Mouse (Mus musculus) left cerebral cortex, adult 11 months (tissue): Measurements from ENCODE around the gene Cplx2.

Experiments
- DNase-seq: peaks from one replicate; pipeline ENCODE4 v3.0.0; 2022; ENCODE audit warnings: low spot score

Gene Cplx2

DNA sequence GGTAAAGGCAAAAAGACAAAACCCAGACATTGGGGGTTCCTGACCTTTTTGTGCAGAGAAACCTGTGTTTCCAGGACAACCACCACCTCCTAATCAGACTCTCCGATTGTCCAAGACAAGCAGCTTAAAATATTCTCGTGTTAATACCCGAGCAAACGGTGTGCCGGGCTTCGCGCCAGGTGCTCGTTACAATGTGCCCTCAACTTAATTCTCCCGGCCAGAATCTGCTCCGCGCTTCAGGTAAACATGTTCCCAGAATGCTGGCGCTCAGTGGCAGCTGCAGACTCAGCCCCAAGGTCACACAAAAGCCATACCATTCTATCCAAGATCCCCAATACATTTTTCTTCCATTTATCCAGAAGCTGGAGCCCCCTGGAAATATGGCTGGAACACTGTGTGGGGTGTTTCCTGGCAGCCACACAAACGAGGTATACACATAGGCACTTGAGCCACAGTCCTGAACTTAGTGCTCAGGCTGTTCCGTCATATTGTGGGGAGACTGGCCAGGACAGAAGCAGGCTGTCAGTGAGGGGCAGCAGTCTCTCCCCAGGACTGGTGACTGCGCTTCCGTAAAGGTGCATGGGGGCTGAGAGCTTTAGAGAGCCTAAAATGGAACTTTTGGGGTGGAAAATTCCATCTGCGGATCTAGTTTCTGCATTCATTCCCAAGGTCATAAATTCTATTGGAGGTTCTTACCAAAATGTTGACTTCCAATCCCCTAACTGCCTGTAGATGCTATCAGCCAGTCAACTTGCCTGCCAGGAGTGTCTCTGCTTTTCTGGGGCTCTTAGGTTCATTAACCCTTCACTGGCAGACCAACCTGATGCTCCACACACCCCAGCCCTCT lies 32.3 kb downstream of the Cplx2 start:
- no peak for DNase-seq

DNA sequence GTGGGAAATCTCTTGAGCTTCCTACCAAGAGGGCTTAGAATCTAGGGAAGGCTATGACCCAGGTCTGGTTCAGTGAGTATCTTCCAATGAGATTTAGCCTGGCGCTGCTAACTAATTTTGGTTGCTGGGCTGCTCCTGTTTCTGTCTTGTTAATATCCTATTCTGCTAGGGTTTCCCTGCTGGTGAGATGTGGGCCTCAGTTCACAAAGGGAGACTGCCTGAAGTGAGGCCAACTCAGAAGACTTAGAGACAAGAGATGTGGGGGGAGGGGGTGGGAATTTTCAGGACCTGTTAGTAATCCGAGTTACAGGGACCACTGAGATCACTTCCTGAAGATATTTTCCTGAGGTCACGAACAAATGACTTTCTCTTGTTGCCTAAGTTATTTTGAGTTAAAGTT lies 33.1 kb downstream of the Cplx2 start:
- DNase-seq, result no peak

DNA sequence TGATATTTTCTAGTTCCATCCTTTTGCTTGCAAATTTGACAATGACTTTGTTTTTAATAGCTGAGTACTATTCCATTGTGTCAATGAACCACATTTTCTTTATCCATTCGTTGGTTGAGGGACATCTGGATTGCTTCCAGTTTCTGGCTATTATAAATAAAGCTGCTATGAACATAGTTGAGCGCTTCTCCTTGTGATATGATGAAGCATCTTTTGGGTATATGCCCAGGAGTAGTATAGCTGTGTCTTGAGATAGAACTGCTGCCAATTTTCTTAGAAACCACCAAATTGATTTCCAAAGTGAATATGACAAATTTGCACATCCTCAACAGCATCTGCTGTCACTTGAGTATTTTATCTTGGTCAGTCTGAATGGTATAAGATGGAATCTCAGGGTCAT lies 34.7 kb downstream of the Cplx2 start:
- DNase-seq, result no peak

DNA sequence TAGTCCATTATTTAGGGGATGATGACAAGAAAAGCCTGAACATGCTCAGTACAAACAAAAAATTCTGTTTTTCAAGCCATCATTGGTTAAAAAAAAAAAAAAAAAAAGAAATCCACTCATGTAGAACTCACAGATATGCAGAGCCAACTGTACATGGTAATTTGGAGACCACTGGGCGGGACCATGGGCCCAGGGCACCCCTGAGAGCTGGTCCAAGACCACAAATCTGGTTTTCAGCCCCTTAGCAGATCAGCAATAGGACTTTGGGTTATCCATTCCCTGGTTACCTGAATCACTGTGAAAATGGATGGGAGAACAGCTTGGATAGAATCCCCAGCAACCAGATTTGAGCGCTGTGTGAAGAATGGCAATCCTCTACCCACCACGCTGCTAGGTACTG lies 40.5 kb downstream of the Cplx2 start:
- no peak for DNase-seq

DNA sequence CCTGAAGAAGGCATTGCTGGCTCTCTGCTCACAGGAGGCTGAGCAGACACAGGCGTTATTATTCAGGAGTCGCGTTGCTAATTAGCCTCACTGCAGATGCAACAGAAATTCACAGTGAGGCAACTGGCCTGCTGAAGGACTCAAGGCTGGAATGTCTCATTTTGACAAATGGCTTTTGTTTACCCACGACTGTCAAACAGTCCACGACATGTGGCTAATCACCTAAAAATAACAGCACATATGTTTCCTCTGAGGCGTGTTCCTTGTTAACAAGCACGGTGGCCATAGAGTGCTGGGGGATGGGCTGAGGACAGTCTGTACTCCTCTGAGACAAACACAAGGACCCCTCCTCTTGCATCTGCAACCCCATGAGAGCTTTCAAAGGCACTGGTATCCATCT lies 41.1 kb downstream of the Cplx2 start:
- DNase-seq, result no peak

DNA sequence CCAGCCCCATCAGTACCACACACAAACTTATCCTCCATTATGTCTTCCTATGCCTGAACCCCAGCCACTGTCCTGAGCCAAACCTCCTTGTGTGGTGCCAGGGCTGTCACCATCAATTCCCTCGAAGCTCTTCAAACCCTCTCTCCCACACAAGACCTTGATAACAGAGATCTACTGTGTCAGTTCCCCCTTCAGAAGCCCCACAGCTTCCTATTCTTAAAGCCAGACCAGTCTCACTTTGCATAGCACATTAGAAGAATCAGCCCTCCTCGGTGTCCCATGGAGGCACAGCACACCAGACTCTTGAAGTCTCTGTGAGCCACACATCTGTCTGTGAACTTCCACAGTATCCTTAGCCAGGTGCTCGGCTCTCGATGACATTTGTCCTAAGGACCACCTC lies 41.6 kb downstream of the Cplx2 start:
- DNase-seq, result no peak

DNA sequence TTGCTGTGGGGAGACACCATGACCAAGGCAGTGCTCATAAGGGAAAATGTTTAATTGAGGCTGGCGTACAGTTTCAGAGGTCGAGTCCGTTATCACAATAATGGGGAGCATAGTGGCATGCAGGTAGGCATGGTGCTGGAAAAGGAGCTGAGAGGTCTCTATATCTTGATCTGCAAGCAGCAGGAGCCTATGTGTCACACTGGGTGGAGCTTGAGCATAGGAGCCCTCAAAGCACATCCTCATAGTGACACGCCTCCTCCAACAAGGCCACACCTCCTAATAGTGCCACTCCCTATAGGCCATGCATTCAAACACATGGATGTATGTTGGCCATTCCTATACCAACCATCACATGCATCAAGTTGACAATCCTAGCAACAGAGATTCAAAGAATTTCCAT lies 43.9 kb downstream of the Cplx2 start:
- DNase-seq, result no peak

DNA sequence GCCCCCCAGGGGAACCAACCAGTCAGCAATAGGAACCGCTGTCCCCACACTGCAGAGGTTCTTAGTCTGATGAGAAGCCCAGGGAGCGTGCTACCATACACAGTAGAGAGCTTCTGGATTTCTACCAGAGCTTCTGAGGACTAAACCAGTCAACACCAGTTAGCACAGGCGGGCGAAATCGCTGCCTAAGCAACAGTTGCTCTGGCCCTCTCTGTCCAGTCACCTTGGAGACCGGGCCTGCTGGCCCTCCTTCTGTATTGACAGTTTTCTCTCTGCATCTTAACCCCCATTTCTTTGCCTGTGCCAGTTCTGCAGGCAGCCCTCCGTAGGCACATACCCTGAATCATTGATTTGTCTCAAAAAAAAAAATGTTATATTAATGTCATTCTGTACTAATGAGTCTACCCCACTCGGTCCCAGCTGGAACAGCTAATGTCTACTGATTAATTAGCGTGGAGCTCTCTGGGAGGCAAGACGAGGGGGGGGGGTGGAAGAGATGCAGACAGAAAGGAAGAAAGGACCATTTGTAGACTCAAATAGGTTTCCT lies 47.7 kb downstream of the Cplx2 start:
- no peak for DNase-seq

DNA sequence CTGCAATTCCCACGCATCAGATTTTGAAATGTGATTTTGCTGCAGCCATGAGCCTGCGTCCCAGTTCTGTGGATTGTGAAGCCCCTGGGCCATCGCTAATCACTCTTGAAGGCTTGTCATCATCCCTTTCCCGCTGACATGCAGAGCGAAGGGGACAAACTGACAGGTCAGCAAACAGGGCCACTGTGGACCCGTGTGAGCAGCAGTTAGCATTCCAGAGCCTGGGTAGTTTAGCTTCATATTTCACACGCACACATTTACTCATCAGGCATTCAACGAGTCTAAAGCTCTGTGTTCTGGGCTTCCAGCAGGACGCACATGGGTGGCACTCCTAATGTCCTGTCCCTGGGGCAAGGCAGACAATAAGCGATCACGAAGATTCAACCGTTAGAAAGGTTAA lies 49.1 kb downstream of the Cplx2 start:
- no peak for DNase-seq

DNA sequence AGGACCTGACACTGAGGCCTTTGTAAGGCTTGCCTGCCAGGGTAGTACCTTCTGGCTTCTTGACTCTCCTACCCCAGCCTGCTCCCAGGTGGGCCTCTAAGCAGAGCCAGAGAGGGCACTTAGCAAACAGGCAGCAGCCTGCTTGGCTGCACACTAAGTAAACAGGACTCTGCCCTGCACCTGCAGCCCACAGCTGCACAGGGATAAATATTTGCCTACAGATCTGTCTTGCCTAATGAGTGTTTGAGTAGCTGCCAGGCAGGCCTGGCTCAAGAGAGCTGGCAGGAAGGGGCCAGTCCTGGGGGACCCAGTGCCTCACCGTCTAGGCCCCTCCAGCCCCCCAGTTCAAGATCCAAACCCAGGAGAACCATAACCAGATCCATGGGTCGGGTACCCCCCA lies 54.1 kb downstream of the Cplx2 start:
- DNase-seq, result no peak

DNA sequence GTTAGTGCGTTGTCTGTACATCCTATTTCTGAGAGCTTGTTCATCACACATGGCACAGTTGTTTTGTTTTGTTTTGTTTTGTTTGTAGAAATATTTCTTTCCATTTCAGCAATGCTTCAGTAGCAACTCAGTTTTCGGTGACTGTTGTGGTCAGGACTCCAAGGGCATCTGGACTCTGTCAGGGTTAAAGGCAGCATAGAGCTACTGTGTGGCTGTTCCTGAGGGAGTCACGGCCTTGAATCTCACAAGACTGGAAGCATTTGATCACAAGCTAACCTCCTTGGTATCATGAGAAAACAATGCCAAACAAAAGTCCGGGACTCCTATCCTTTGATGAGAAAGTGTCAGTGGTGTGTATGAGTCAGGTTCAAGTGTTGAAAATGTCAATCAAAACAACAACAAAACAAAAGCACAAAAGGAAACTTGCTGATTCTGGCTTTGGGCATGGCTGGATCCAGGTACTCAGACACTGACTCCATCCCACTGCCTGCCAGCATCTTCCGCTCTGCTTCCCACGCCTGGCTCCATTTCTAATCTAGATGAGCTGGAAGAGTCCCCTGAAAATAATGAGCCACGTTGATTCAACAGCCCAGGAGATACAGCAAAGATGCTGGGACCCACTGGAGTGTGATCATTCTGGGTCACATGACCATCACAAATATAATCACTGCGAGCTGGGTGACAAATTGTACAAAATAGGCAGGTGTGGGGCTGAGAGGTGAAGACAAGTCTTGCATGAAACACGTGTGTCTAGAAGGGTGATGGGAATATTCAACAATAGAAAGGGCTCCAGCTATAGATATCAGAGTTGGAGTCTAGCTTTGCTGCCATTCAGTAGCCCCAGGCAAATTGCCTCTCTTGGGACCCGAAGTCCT lies 55.9 kb downstream of the Cplx2 start:
- no peak for DNase-seq

DNA sequence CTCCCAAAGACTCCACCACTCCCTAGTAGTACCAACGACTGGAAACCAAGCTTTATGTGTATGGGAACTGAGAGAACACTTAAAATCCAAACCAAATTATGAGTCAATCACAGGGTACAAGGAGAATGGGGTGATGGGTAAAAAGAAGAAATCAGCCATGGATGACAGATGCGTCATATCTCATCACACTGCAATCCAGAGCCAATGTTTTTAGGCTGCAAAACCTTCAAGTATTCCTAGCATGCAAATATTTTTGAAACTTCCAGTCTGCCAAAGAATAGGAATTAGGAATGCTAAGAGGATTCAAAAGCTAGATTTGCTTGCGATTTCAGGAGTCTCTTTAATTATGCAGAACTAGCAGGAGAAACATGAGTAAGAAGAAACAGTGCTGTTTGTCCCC lies 57.6 kb downstream of the Cplx2 start:
- no peak for DNase-seq

DNA sequence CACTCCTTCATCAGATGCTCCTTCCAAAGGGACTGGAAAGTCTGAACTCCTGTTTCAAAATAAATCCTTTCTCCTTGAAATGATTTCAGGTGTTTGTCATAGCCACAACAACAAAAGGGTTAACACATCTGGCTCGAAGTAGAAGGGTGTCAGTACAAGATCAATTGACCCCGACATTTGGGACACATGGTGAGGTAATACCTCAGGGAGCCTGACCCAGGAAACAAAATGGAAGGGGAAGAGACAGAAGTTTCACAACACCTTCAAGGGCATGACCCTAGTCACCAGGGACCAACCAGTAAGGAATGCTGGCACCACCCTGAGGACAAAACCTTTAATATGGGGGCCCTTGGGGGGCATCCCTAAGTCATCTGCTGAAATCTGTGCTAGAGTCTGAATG lies 58.9 kb downstream of the Cplx2 start:
- DNase-seq, result no peak

DNA sequence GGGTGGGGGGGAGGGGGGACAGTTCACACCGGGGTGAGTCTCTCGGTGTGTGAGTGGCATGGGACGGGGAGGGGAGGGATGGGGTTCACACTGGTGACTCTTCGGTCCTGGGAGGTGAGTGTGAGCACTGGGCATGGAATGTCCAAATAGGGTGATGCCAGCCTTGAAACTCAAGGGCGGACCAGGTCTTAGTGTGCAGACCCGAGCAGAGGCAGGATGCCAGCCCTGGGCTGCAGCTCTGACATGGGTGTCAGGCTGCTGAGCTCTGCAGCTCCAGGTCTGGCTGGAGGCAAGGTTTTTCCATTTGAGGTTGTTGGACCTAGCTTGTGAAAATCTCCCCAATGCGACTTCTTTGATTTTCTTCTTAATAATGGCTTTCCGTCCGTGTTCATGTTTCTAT lies 60.0 kb downstream of the Cplx2 start:
- DNase-seq, result no peak
